7 mouse cellular contexts compared by ENCODE assay signal in genomic region chr1:56976825-56977104, GRCm38 (mm10). TPM values are rescaled to one million over a fixed set of nuclear protein-coding genes. Genes with fewer than 3 reads are reported as not detected.
DNase-seq lines count a peak whose midpoint lies in the region; ATAC-seq and TF ChIP-seq lines count a peak whose summit lies in the region.

No protein-coding gene starts in this region.

- TF ChIP-seq CTCF in left cerebral cortex, adult 2 months (IDR thresholded peaks at IDR 0.05) = no peak
- TF ChIP-seq CTCF in small intestine, adult 2 months (IDR thresholded peaks at IDR 0.05; ENCODE audit: extremely low read depth, insufficient read length, insufficient replicate concordance, low read depth, low read length) = no peak

- H3K9ac ChIP-seq in forebrain, embryonic 12.5 days = no peak overlapping the region
- no peak overlapping the region for H3K9ac ChIP-seq in limb, embryonic 13.5 days

- peak overlapping the region; percentile 53 for H3K4me2 ChIP-seq in forebrain, embryonic 12.5 days
- peak overlapping the region; percentile 60 for H3K4me2 ChIP-seq in limb, embryonic 13.5 days (replicated peaks)

- H3K27me3 ChIP-seq in forebrain, embryonic 12.5 days = peaks cover 61% of the 10 kb centered on the region
- peaks cover 59% of the 10 kb centered on the region for H3K27me3 ChIP-seq in limb, embryonic 13.5 days
- H3K27me3 ChIP-seq in small intestine, adult 2 months (ENCODE audit: control insufficient read depth, insufficient read depth, low read length) = peaks cover 46% of the 10 kb centered on the region

- no peak for TF ChIP-seq POLR2A in small intestine, adult 2 months (IDR thresholded peaks at IDR 0.05; ENCODE audit: low read depth, low read length)

- no peaks in the 10 kb centered on the region for H3K9me3 ChIP-seq in forebrain, embryonic 12.5 days
- H3K9me3 ChIP-seq in limb, embryonic 13.5 days = no peaks in the 10 kb centered on the region

- no peak for ATAC-seq in forebrain, embryonic 12.5 days (ENCODE audit: low FRiP score)
- ATAC-seq in limb, embryonic 13.5 days (ENCODE audit: low FRiP score, low read depth) = no peak
- ATAC-seq in inflammation-experienced regulatory T-cells, adult 6 months = no peak

- no peak for DNase-seq in left cerebral cortex, adult 2 months (ENCODE audit: extremely low spot score in 1 of 2, low spot score in 2 of 2)
- no peak for DNase-seq in left cerebral cortex, postnatal 10 days (ENCODE audit: extremely low spot score in 1 of 2, low spot score in 2 of 2)
- DNase-seq in adrenal gland, postnatal 4 days (ENCODE audit: low spot score in 2 of 2) = no peak

- H3K36me3 ChIP-seq in forebrain, embryonic 12.5 days (replicated peaks) = no peaks in the 10 kb centered on the region
- H3K36me3 ChIP-seq in limb, embryonic 13.5 days = no peaks in the 10 kb centered on the region
- no peaks in the 10 kb centered on the region for H3K36me3 ChIP-seq in small intestine, adult 2 months (ENCODE audit: control insufficient read depth, insufficient read depth, low read length)

- H3K4me1 ChIP-seq in forebrain, embryonic 12.5 days = peaks cover 33% of the 10 kb centered on the region
- H3K4me1 ChIP-seq in limb, embryonic 13.5 days = peaks cover 37% of the 10 kb centered on the region
- peaks cover 3% of the 10 kb centered on the region for H3K4me1 ChIP-seq in small intestine, adult 2 months (ENCODE audit: control insufficient read depth, insufficient read depth, insufficient read length, low read length)

- 1% methylated on average over 11 of the region's 11 CpGs for WGBS in forebrain, embryonic 12.5 days
- 1% methylated on average over 11 of the region's 11 CpGs for WGBS in limb, embryonic 13.5 days
- WGBS in small intestine, adult 2 months = 14% methylated on average over 11 of the region's 11 CpGs

- intact Hi-C loops in left cerebral cortex, adult 2 months (cut with DNase I) = loop anchor here (2.0 to 10.0 kb wide), 5 partner anchors 292 to 1086 kb away; no protein-coding TSS in a partner anchor
- intact Hi-C loops in left cerebral cortex, postnatal 10 days (cut with DNase I) = loop anchor here (2.0 kb wide), 1 partner anchor 1088 kb away; no protein-coding TSS in a partner anchor

- peak overlapping the region; percentile 94 for H3K4me3 ChIP-seq in left cerebral cortex, adult 2 months
- peak overlapping the region; percentile 27 for H3K4me3 ChIP-seq in forebrain, embryonic 12.5 days (replicated peaks)
- H3K4me3 ChIP-seq in limb, embryonic 13.5 days = peak overlapping the region; percentile 38
- peak overlapping the region; percentile 42 for H3K4me3 ChIP-seq in small intestine, adult 2 months (ENCODE audit: low read depth, low read length)

- H3K27ac ChIP-seq in left cerebral cortex, adult 2 months = peak overlapping the region; percentile 99
- H3K27ac ChIP-seq in forebrain, embryonic 12.5 days = no peak overlapping the region
- no peak overlapping the region for H3K27ac ChIP-seq in limb, embryonic 13.5 days
- H3K27ac ChIP-seq in small intestine, adult 2 months (ENCODE audit: insufficient read depth, low read depth, low read length) = no peak overlapping the region

RNA-seq across cellular contexts. Expression of gene Satb2, which starts 1.7 kb away (rescaled TPM):
- total RNA-seq in left cerebral cortex, adult 2 months (2021) = 10 to 100 TPM; 80.2 to 91.0 TPM
- total RNA-seq in left cerebral cortex, postnatal 10 days (2021) = 100 to 1,000 TPM; 117 to 138 TPM
- 2.5 and 2.6 TPM in 2 replicates for polyA plus RNA-seq in forebrain, embryonic 12.5 days (2016; fragmentation: Nextera tagmentation; extraction: Ambion mirVana)
- 2.1 TPM in 2 replicates for polyA plus RNA-seq in limb, embryonic 13.5 days (2015; fragmentation: Nextera tagmentation; extraction: Ambion mirVana)
- 0.20 and 5.2 TPM in 2 replicates for polyA plus RNA-seq in small intestine, adult 2 months (2012; rRNA removed)
- total RNA-seq in adrenal gland, postnatal 4 days (2021) = 1 to 10 TPM; 2.6 to 3.2 TPM
- polyA plus RNA-seq in inflammation-experienced regulatory T-cells, adult 6 months (2017; shearing (Covaris generic)) = not detected

Comparison
In these comparisons a context has a peak if more than half of its experiments do, and no peak if none do; other contexts are left out.
1. H3K4me3 ChIP-seq: peak in every context shown above with its lines; median percentile 94 in left cerebral cortex, adult 2 months; 42 in small intestine, adult 2 months; 38 in limb, embryonic 13.5 days; 27 in forebrain, embryonic 12.5 days.